Mouse (Mus musculus): ENCODE data around the gene Usp8.

The Usp8 gene

DNA sequence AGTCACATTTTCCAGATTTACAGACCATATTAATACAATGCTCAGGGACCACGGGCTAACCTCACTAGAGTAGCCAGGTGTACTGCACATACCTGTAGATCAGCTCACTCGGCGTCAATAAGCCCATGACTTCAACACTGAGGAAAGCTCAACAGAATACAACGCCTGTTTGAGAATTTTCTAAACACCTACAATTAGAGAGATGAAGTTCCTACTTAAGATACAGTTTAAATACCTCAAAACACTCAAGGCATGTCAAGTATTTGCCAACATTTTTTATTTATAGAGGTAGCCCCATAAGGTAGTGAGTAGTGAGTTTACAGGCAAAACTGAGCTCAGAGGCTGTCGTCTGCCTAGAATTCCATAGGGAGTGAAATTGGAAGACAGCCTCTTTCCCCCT, 36.3 kb downstream of the Usp8 start:
- DNase-seq: no peak

- no peak for DNase-seq
These were observed 48.5 kb downstream of the Usp8 start for GRCm38 (mm10) chr2:126755664-126756063.

DNA sequence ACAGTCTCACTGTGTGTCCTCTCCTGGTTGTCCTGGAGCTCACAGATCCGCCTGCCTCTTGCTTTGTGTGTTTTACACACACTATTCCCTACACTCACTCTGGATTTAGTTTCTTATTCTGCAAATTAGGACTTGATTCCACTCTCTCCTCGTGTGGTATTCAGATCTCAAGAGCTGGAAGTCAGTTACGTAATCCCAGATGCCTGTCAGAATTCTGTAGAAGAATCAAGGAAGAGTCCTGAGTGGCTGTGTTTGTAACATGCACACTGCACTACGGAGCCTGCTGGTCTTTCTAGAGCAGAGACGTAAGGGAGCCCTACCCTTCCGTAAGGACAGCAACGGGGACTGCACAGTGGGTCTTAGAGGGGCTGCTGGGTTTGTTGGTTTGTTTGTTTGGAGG, 52.2 kb downstream of the Usp8 start:
- no peak for DNase-seq

GRCm38 (mm10) chr2:126765867-126766582, 58.9 kb downstream of the Usp8 start:
- peak; percentile 32 for DNase-seq

GRCm38 (mm10) chr2:126767599-126767998, 60.5 kb downstream of the Usp8 start:
- DNase-seq: no peak

DNA sequence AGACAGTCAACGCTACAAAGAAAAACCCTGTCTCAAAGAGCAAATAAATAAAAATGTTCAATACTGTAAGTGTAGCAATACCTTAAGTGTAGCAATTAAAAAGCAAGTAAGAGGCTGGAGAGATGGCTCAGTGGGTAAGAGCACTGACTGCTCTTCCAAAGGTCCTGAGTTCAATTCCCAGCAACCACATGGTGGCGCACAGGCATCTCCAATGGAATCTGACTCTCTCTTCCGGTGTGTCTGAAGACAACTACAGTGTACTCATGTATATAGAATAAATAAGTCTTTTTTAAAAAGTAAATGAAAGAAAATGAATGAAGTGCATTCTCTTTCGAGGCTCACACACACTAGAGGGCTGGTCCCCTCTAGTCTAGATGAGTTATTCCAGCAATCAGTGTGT, 61.1 kb downstream of the Usp8 start:
- no peak for DNase-seq

DNA sequence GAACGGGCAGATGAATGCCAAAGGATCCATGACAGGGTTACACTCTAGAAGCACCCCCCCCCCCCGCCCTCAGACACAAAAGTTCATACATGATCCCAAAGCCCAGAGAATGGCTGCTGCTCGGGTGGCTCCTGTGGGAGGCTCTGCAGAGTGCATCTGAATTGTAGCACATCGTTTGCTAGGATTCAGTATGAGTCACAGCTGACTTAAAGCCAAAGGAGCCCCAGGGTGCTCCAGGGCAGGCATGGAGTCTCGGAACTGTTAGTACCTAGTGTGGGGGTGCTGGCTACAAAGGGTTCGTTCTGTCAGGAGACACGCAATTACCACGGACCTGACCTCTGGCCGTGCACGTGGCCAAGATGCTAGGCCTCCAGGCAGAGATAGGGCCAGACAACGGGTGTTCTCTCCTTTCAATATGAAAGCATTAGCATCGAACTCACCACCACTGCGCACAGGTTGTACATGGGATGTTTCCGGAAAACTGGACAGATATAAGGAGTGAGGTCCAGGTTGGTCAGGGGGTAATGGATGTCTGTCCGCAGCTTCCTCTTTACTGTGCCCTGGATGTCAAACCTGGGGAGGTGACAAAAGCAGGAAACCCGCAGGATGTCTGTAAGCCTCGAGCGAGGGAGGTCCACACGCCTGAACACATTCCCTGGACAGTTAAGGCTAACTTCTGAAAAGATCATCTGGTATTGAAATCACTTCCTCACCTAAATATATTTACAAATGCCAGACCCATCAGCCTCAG, 62.5 kb downstream of the Usp8 start:
- DNase-seq: peak; percentile 22

GRCm38 (mm10) chr2:126772217-126772616, 65.1 kb downstream of the Usp8 start:
- no peak for DNase-seq

DNA sequence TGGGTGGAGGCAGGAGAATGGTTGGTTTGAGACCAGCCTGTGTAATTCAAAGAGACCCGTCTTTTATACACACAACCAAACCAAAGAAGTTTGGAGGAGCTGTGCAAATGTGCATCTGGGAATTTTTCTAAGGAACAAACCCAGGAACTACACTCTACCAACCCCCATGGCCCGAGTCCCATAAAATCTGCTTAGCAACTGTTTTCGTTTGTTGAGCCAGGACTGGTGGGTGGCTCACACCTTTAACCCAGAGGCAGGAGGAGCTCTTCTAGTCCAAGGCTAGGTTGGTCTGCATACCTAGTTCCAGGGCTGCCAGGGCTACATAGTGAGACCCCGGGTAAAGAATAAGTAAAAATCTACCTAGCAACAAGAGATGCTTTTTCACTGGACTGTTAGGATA, 68.8 kb downstream of the Usp8 start:
- no peak for DNase-seq

DNA sequence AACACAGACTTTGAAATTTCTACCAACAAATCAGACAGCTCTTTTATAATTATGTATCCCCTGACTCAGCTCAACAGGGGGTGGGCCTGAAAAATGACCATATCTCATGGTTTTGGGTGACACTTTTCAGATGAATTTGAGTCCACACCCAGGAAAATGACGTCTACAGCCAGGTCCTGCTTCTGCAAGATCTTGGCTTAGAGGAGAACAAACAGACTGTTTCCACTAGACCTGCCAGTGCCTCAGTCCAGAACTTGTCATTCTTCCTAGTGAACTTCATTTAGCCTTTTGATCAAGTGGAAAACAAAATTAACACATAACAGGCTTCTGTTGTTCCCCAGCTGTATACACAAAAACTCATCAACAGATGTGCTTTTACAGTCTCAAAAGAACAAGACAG, 69.3 kb downstream of the Usp8 start:
- no peak for DNase-seq

- DNase-seq: no peak
These were observed 71.7 kb downstream of the Usp8 start for GRCm38 (mm10) chr2:126778806-126779205.

DNA sequence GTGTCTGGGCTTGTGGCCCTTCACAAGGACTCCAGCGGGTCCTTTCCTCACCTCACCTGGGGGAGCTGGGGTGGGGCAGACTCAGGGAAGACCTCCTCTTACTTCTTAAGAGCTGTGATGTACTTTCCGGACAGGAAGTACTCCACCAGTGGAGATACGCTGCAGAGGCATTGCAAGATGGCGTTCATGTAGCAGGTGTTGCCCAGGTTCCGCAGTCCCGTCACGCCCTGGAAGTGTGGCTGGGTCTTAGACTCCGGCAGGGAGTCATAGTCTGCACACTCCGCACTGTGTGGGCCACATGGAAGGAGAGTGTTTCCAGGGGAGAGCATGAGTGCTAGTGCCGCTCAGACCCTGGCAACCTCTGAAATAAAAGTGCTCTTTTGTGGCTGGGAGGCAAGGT, 73.2 kb downstream of the Usp8 start:
- no peak for DNase-seq

- DNase-seq: no peak
These were observed 74.3 kb downstream of the Usp8 start for GRCm38 (mm10) chr2:126781478-126781877.

DNA sequence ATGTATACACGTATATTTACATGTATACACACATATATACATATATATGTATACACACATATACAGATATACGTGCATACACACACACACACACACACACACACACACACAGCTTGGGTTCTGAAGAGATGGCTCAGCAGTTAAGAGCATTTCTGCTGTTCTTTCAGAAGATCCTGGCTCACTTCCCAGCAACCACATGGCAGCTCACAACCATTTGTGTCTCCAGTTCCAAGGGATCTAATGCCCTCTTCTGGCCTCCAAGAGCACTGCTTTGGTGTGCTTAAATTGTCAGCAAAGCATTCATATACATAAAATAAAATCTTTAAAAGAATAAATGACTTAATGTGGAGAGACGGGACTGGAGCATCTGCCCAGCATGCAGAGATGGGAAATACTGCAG, 75.3 kb downstream of the Usp8 start:
- peak; percentile 67 for DNase-seq

- no peak for DNase-seq
These were observed 76.2 kb downstream of the Usp8 start, which contains the start of gene Usp50 for GRCm38 (mm10) chr2:126783370-126783769. Usp50 (minus strand) TSS chr2:126783470.

DNA sequence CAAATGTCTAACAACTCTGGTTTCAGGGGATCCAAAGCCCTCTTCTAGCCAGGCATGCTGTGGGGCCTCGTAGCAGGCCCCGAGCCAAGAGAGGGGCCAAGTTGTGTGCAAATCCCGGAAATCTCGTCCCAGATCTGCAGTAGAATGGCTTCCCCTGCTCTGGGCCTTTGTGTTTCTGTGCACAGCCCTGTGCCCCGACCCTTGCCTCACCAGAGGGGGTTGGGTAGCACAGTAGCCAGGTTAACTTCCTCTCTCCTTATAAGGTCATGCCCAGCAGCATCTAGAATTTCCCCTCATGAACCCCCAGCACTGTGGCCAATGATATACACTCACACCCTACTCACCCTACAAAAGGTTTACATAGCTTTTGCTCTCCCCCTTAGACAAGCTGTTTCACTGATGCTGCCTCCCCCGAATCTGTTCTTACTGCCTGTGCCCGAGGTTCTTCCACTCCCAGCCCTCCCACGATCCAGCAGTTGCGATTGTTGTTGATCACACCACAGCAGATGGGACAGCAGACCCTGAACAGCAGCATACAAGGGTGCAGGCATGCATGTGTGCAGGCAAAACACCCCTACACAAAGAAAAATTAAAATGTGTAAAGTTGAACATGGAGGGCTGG, 80.7 kb downstream of the Usp8 start:
- DNase-seq: peak; percentile 75

DNA sequence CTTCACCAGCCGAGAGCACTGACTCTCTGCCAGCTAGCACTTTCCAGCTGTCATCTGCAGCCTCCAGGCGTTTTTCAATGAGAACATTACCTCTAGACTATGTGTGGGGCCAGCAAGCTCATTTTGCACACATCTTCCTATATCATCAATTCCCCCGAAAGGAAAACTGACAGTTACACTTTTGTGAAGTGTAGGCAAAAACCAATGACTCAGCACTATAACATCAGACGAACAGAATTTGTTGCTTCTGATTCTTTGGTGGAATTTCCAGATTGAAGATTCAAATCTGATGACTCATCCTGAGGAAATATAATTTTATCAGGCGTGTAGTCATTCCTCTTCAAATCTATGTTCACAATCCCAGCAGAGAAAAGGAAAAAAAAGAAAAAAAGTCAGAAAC, 85.5 kb downstream of the Usp8 start:
- no peak for DNase-seq

GRCm38 (mm10) chr2:126795708-126796107, 88.6 kb downstream of the Usp8 start:
- DNase-seq: no peak

DNA sequence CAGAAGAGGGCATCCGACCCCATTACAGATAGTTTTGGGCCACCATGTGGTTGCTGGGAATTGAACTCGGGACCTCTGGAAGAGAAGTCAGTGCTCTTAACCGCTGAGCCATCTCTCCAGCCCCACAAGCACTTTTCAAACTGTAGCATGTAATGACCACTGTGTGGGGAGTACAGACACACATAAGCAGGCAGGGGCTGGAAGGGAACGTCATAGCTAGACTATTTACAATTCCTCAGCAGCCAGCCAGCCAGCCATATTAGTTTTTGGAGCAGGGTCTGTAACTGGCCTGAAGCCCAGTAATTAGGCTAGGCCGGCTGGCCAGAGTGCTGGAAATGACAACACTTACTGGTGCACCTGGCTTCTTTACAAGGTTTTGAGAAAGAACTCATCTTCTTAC, 91.3 kb downstream of the Usp8 start:
- no peak for DNase-seq

DNA sequence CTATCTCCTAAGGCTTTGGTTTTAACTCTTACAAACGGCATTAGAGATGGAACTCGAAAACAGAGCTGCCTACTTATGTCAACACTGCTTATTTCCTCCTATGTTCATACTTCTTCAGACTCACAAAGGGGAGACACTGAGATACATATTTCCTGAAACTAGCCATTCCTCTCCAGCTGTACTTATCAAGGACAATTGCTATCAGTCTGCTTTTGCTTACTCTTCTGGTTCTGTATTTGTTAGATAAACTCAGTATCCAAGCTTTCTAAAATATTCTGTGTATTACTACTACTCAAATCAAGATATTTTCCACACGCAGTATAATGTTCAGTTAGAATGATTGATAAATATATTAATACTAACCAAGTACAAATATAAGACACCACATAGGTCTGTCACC, 94.9 kb downstream of the Usp8 start:
- DNase-seq: no peak
